Mouse (Mus musculus): Measurements from ENCODE around the gene Ercc6. TPM values are rescaled to one million over a fixed set of nuclear protein-coding genes. Genes with fewer than 3 reads are reported as not detected.
A peak's percentile ranks its signal among the peaks of the same experiment; 100 is the strongest.

Gene Ercc6
- polyA plus RNA-seq, 1 experiment from 2014 or later: 8.4 TPM

GRCm38 (mm10) chr14:32532381-32533147 lies 19.2 kb downstream of the Ercc6 start:
- DNase-seq (ENCODE audit: low spot score) (no peak), ATAC-seq (ENCODE audit: low FRiP score, low TSS enrichment) (no peak)
- 69% methylated on average over 7 of the region's 7 CpGs for WGBS
- H3K4me2 ChIP-seq (replicated peaks; ENCODE audit: low read depth): no peak overlapping the region
- no peaks in the 10 kb centered on the region for H3K36me3 ChIP-seq (ENCODE audit: control insufficient read depth, insufficient read depth, low read length)
- H3K27ac ChIP-seq (replicated peaks): no peak overlapping the region
- no peaks in the 10 kb centered on the region for H3K9me3 ChIP-seq (ENCODE audit: control insufficient read depth, low read length)
- H3K4me3 ChIP-seq (ENCODE audit: low read depth, low read length): no peak overlapping the region
- no peaks in the 10 kb centered on the region for H3K4me1 ChIP-seq (replicated peaks; ENCODE audit: control insufficient read depth, insufficient read depth)
- no peak overlapping the region for H3K9ac ChIP-seq (ENCODE audit: low read length)
- H3K27me3 ChIP-seq (ENCODE audit: control insufficient read depth, insufficient read depth, low read length): no peaks in the 10 kb centered on the region
- TF ChIP-seq EP300 (optimal IDR thresholded peaks at IDR 0.05): no peak
- TF ChIP-seq CTCF (IDR thresholded peaks at IDR 0.05; ENCODE audit: low read depth): no peak

DNA sequence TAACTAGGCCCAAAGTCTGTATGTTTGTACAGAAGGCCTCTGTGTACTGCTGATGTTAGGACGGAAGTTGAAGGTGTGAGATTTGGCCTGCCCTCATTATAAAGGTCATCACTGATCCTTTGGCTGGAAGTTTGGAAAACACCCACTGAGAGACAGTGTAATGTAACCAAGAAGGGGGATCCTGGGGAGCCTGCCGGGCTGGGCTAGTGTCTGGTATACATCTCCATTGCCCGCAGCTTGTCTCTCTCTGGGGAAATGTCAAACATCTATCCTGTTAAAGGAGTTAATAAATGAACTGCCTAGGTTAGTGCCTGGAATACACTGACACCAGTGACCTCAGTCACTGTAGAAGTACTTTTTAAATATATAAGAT lies 19.8 kb downstream of the Ercc6 start:
- H3K36me3 ChIP-seq (ENCODE audit: control insufficient read depth, insufficient read depth, low read length): no peaks in the 10 kb centered on the region
- no peaks in the 10 kb centered on the region for H3K27me3 ChIP-seq (ENCODE audit: control insufficient read depth, insufficient read depth, low read length)
- H3K4me1 ChIP-seq (replicated peaks; ENCODE audit: control insufficient read depth, insufficient read depth): no peaks in the 10 kb centered on the region
- H3K9me3 ChIP-seq (ENCODE audit: control insufficient read depth, low read length): no peaks in the 10 kb centered on the region
- WGBS: 83% methylated on average over 3 of the region's 3 CpGs
- H3K9ac ChIP-seq (ENCODE audit: low read length): no peak overlapping the region
- TF ChIP-seq CTCF (IDR thresholded peaks at IDR 0.05; ENCODE audit: low read depth) (no peak), EP300 (optimal IDR thresholded peaks at IDR 0.05) (no peak)
- no peak overlapping the region for H3K4me3 ChIP-seq (ENCODE audit: low read depth, low read length)
- no peak overlapping the region for H3K4me2 ChIP-seq (replicated peaks; ENCODE audit: low read depth)
- no peak overlapping the region for H3K27ac ChIP-seq (replicated peaks)
- ATAC-seq (ENCODE audit: low FRiP score, low TSS enrichment) (no peak), DNase-seq (ENCODE audit: low spot score) (no peak)

GRCm38 (mm10) chr14:32533656-32534055 lies 20.3 kb downstream of the Ercc6 start:
- Histone ChIP-seq H3K9ac (ENCODE audit: low read length) (no peak overlapping the region), H3K4me2 (replicated peaks; ENCODE audit: low read depth) (no peak overlapping the region), H3K36me3 (ENCODE audit: control insufficient read depth, insufficient read depth, low read length) (no peaks in the 10 kb centered on the region), H3K4me1 (replicated peaks; ENCODE audit: control insufficient read depth, insufficient read depth) (no peaks in the 10 kb centered on the region), H3K4me3 (ENCODE audit: low read depth, low read length) (no peak overlapping the region), H3K27ac (replicated peaks) (no peak overlapping the region), H3K9me3 (ENCODE audit: control insufficient read depth, low read length) (no peaks in the 10 kb centered on the region), H3K27me3 (ENCODE audit: control insufficient read depth, insufficient read depth, low read length) (no peaks in the 10 kb centered on the region)
- no peak for ATAC-seq (ENCODE audit: low FRiP score, low TSS enrichment)
- no peak for DNase-seq (ENCODE audit: low spot score)
- WGBS: 87% methylated on average over 4 of the region's 4 CpGs
- TF ChIP-seq EP300 (optimal IDR thresholded peaks at IDR 0.05): no peak
- TF ChIP-seq CTCF (IDR thresholded peaks at IDR 0.05; ENCODE audit: low read depth): no peak

GRCm38 (mm10) chr14:32534137-32534536 lies 20.8 kb downstream of the Ercc6 start:
- Histone ChIP-seq H3K4me2 (replicated peaks; ENCODE audit: low read depth) (no peak overlapping the region), H3K9ac (ENCODE audit: low read length) (no peak overlapping the region), H3K4me1 (replicated peaks; ENCODE audit: control insufficient read depth, insufficient read depth) (no peaks in the 10 kb centered on the region), H3K27me3 (ENCODE audit: control insufficient read depth, insufficient read depth, low read length) (no peaks in the 10 kb centered on the region), H3K27ac (replicated peaks) (no peak overlapping the region), H3K4me3 (ENCODE audit: low read depth, low read length) (no peak overlapping the region), H3K9me3 (ENCODE audit: control insufficient read depth, low read length) (no peaks in the 10 kb centered on the region), H3K36me3 (ENCODE audit: control insufficient read depth, insufficient read depth, low read length) (no peaks in the 10 kb centered on the region)
- peak; percentile 74 for TF ChIP-seq CTCF (IDR thresholded peaks at IDR 0.05; ENCODE audit: low read depth)
- TF ChIP-seq EP300 (optimal IDR thresholded peaks at IDR 0.05): no peak
- no peak for DNase-seq (ENCODE audit: low spot score)
- WGBS: 76% methylated on average over 5 of the region's 5 CpGs
- no peak for ATAC-seq (ENCODE audit: low FRiP score, low TSS enrichment)

- no peaks in the 10 kb centered on the region for H3K36me3 ChIP-seq (ENCODE audit: control insufficient read depth, insufficient read depth, low read length)
- no peaks in the 10 kb centered on the region for H3K27me3 ChIP-seq (ENCODE audit: control insufficient read depth, insufficient read depth, low read length)
- no peaks in the 10 kb centered on the region for H3K4me1 ChIP-seq (replicated peaks; ENCODE audit: control insufficient read depth, insufficient read depth)
- H3K9ac ChIP-seq (ENCODE audit: low read length): no peak overlapping the region
- no peak overlapping the region for H3K4me3 ChIP-seq (ENCODE audit: low read depth, low read length)
- no peak overlapping the region for H3K27ac ChIP-seq (replicated peaks)
- 46% methylated on average over 9 of the region's 9 CpGs for WGBS
- TF ChIP-seq CTCF (IDR thresholded peaks at IDR 0.05; ENCODE audit: low read depth): no peak
- no peak for TF ChIP-seq EP300 (optimal IDR thresholded peaks at IDR 0.05)
- no peak for DNase-seq (ENCODE audit: low spot score)
- no peaks in the 10 kb centered on the region for H3K9me3 ChIP-seq (ENCODE audit: control insufficient read depth, low read length)
- no peak for ATAC-seq (ENCODE audit: low FRiP score, low TSS enrichment)
- no peak overlapping the region for H3K4me2 ChIP-seq (replicated peaks; ENCODE audit: low read depth)
Measured at GRCm38 (mm10) chr14:32536763-32537162, 23.4 kb downstream of the Ercc6 start.

- Histone ChIP-seq H3K9ac (ENCODE audit: low read length) (no peak overlapping the region), H3K4me2 (replicated peaks; ENCODE audit: low read depth) (no peak overlapping the region), H3K27me3 (ENCODE audit: control insufficient read depth, insufficient read depth, low read length) (no peaks in the 10 kb centered on the region), H3K27ac (replicated peaks) (no peak overlapping the region), H3K4me3 (ENCODE audit: low read depth, low read length) (no peak overlapping the region), H3K36me3 (ENCODE audit: control insufficient read depth, insufficient read depth, low read length) (peaks cover 3% of the 10 kb centered on the region; the same call in 1 of the 2 replicates), H3K4me1 (replicated peaks; ENCODE audit: control insufficient read depth, insufficient read depth) (no peaks in the 10 kb centered on the region), H3K9me3 (ENCODE audit: control insufficient read depth, low read length) (no peaks in the 10 kb centered on the region)
- ATAC-seq (ENCODE audit: low FRiP score, low TSS enrichment): no peak
- 74% methylated on average over 1 of the region's 1 CpGs for WGBS
- DNase-seq (ENCODE audit: low spot score): no peak
- TF ChIP-seq EP300 (optimal IDR thresholded peaks at IDR 0.05) (no peak), CTCF (IDR thresholded peaks at IDR 0.05; ENCODE audit: low read depth) (no peak)
Measured at GRCm38 (mm10) chr14:32538115-32538514, 24.8 kb downstream of the Ercc6 start.

Measured in stomach, postnatal 0 days (tissue).